Mouse (Mus musculus) A20 (cell line): ENCODE results near the gene Ltbp3.

ENCODE experiments used
- DNase-seq: peaks from one replicate; pipeline ENCODE4 v3.0.0-alpha.2; 2011; ENCODE audit warnings: low read depth, low spot score

Ltbp3 gene

GRCm38 (mm10) chr19:5791329-5791728, 50.6 kb downstream of the Ltbp3 start:
- DNase-seq, result peak; percentile 26

- peak; percentile 82 for DNase-seq
Observed at GRCm38 (mm10) chr19:5793116-5793515, 52.4 kb downstream of the Ltbp3 start.

DNA sequence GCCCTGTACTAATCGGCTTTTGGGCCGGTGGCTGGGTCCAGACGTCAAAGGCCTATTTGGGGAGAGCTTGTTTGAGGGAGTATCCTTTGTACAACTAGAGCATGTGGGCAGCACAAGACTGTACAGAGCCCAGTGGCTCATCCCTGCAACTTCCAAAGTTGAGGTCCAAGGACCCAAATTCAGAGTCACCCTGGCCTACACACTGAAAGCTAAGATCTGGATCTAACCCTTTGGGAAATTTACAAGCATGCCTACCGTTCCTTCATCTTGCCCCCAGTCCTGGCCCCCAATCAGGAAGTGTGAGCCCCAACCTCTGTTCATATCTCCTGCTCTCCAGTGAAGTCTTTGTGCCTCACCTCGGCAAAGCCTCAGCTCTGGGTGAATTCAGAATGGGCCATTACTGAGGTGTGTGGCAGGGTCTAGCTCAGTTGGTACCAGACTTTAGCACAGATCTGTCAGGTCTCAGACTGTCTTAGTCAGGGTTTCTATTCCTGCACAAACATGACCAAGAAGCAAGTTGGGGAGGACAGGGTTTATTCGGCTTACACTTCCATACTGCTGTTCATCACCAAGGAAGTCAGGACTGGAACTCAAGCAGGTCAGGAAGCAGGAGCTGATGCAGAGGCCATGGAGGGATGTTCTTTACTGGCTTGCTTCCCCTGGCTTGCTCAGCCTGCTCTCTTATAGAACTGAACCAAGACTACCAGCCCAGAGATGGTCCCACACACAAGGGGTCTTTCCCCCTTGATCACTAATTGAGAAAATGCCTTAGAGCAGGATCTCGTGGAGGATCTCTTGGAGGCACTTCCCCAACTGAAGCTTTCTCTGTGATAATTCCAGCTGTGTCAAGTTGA, 53.4 kb downstream of the Ltbp3 start:
- DNase-seq, result peak; percentile 59

DNA sequence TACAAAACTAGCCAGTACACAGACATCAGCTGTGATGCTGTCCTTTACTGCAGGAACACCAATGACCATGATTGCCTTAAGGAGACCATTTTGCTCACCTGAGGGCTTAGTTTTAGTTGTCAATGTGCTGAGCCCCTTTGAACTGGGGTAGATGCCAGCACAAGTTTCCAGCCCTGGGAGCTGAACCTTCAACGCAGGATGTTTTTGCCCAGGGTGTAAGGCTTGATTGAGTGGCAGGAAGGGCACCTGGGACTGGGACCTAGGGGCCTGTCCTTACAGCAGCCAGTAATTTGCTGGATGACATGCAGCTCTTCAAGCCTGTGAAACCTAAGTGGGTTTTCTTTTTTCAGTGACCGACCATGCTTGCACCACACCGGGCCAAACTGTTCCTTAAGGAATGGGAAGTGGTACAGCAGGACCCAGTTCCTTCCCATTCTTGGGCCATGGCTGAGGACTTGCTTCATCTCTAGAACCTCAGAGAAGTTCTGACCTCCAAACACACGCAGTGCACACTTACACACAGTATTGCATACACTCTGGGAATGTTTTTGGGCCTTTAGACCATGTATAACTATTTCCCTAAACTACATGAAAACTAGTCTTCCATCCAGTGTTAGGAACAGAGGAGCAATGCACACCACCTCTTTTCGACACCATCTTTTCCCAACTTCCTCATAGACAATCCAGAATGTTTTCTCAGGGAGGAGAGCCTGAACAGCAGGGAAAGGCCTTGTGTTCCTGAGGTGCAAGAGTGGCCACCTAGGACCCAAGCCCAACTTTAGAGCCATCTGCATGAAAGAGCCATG, 54.3 kb downstream of the Ltbp3 start:
- DNase-seq, result peak; percentile 69

GRCm38 (mm10) chr19:5795668-5796572, 55.2 kb downstream of the Ltbp3 start:
- DNase-seq, result peak; percentile 42

- peak; percentile 37 for DNase-seq
Observed at GRCm38 (mm10) chr19:5796573-5797111, 55.9 kb downstream of the Ltbp3 start.

- peak; percentile 48 for DNase-seq
Observed at GRCm38 (mm10) chr19:5797381-5798111, 56.8 kb downstream of the Ltbp3 start.

GRCm38 (mm10) chr19:5798700-5799479, 58.2 kb downstream of the Ltbp3 start:
- peak; percentile 58 for DNase-seq

GRCm38 (mm10) chr19:5799566-5800349, 59.1 kb downstream of the Ltbp3 start:
- DNase-seq, result peak; percentile 47

GRCm38 (mm10) chr19:5800350-5800631, 59.6 kb downstream of the Ltbp3 start:
- DNase-seq, result peak; percentile 59

- peak; percentile 61 for DNase-seq
Observed at GRCm38 (mm10) chr19:5800632-5801431, 60.1 kb downstream of the Ltbp3 start.

- DNase-seq, result peak; percentile 53
Observed at GRCm38 (mm10) chr19:5801432-5801964, 60.8 kb downstream of the Ltbp3 start.

- peak; percentile 95 for DNase-seq
Observed at GRCm38 (mm10) chr19:5802011-5802786, 61.5 kb downstream of the Ltbp3 start.

GRCm38 (mm10) chr19:5802787-5803040, 62.0 kb downstream of the Ltbp3 start:
- DNase-seq, result no peak

DNA sequence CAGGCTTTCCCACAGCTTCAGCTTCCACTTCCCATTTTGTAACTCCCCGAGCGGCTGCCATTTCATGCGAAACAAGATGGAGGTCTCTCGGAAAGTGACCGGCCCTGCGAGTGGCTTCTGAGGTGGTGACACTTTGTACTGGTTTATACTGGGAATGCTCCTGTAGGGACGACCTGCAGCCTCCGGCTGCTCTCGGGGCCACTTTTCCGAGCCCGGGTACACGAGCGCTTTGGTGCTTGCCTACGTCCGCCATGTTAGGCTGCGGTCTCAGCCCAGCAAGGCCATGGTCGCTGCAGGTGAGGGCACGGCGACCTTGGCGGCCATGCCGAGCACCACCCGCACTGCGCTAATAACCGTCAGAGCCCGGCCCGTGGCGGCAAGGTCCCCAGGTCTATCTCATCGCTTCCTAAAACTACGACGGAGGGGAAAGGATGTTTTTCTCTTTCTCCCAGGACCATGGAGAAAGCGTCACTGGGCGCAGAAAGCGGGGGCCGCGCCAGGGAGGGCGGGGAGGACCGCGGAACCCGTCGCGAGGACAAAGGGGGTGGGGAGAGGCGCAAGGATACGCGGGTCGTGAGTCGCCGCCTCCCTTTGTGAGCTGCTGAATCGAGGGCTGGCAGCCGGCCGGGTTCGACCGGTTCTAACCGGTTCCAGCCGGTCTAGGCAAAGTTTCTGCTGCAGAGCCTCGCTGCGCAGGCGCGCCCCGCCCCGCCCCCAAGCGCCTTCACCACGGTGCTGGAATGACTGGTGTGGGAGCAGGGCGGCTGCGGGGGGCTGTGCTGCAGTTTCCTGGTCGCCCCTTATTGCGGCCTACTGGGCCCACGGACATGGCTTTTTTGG, 62.6 kb downstream of the Ltbp3 start:
- peak; percentile 100 for DNase-seq

DNA sequence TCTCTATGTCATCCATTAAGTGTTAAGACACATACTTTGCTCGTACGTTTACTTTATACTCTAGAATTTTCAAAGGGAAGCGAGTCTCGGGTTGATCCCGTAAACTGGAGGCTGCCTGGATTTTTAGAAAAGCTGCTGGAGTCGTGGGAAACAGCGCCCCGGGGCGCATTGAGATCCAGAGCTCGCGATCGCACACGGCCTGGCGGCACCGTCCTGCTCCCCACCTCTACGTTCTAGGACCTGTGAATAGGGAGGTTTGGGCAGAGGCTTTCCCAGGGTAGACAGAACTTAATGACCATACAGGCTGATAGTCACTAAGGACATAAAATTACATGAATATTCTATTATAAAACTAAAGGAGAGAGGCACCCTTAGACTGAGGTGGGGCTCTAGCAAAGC, 63.2 kb downstream of the Ltbp3 start:
- DNase-seq, result no peak
